Mouse (Mus musculus): Measurements from ENCODE around the gene AC124502.3. TPM values are rescaled to one million over a fixed set of nuclear protein-coding genes. Genes with fewer than 3 reads are reported as not detected.

Gene AC124502.3
- 1.3 and 2.9 TPM in 2 replicates for polyA plus RNA-seq (2012; rRNA removed; ENCODE audit: low replicate concordance)

GRCm38 (mm10) chr19:5038709-5039156 is at the start of gene AC124502.3, which contains the start of gene B4gat1:
Gene AC124502.3 (plus strand): TSS chr19:5038891.
Gene B4gat1 (plus strand): TSS chr19:5038826.

GRCm38 (mm10) chr19:4990256-4990625 is 48.5 kb upstream of the AC124502.3 start, which contains the start of gene Npas4:
Gene Npas4 (minus strand): TSS chr19:4990316.

GRCm38 (mm10) chr19:5023621-5024479 is 14.8 kb upstream of the AC124502.3 start, which contains the start of gene Slc29a2:
Gene Slc29a2 (plus strand): TSS chr19:5023860.

GRCm38 (mm10) chr19:5040862-5041523 is 2.3 kb downstream of the AC124502.3 start, which contains the start of gene Brms1:
Gene Brms1 (plus strand): TSS chr19:5041354.

GRCm38 (mm10) chr19:5050047-5050905 is 11.6 kb downstream of the AC124502.3 start, which contains the start of gene Rin1:
Gene Rin1 (plus strand): TSS chr19:5050481.

GRCm38 (mm10) chr19:5067867-5068569 is 29.3 kb downstream of the AC124502.3 start, which contains the start of gene Cd248:
Gene Cd248 (plus strand): TSS chr19:5068078.

GRCm38 (mm10) chr19:5085145-5085863 is 46.6 kb downstream of the AC124502.3 start, which contains the start of gene Tmem151a:
Gene Tmem151a (minus strand): TSS chr19:5085531.

GRCm38 (mm10) chr19:5087884-5088728 is 49.4 kb downstream of the AC124502.3 start, which contains the start of gene Yif1a:
Gene Yif1a (plus strand): TSS chr19:5088538.

GRCm38 (mm10) chr19:5098363-5099143 is 59.9 kb downstream of the AC124502.3 start, which contains the start of gene Cnih2:
Gene Cnih2 (minus strand): TSS chr19:5098521.

Other genes with a start within 250 kb of the AC124502.3 start
- 14.1 and 19.8 TPM in 2 replicates for gene Rbm4, start 245.0 kb upstream of the AC124502.3 start, polyA plus RNA-seq (2012; rRNA removed; ENCODE audit: low replicate concordance)
- gene Gm21992, start 227.3 kb upstream of the AC124502.3 start, polyA plus RNA-seq (2012; rRNA removed; ENCODE audit: low replicate concordance), result 14.3 and 15.5 TPM in 2 replicates
- gene Rbm14, start 227.3 kb upstream of the AC124502.3 start, polyA plus RNA-seq (2012; rRNA removed; ENCODE audit: low replicate concordance), result 54.4 and 67.9 TPM in 2 replicates
- 44.5 and 45.3 TPM in 2 replicates for gene Ccs, start 199.6 kb upstream of the AC124502.3 start, polyA plus RNA-seq (2012; rRNA removed; ENCODE audit: low replicate concordance)
- gene Ccdc87, start 199.5 kb upstream of the AC124502.3 start, polyA plus RNA-seq (2012; rRNA removed; ENCODE audit: low replicate concordance), result 0.05 and 0.20 TPM in 2 replicates
- gene Ctsf, start 183.8 kb upstream of the AC124502.3 start, polyA plus RNA-seq (2012; rRNA removed; ENCODE audit: low replicate concordance), result 23.8 and 33.2 TPM in 2 replicates
- gene Actn3, start 161.0 kb upstream of the AC124502.3 start, polyA plus RNA-seq (2012; rRNA removed; ENCODE audit: low replicate concordance), result 0.12 and 0.37 TPM in 2 replicates
- 20.0 and 26.3 TPM in 2 replicates for gene Zdhhc24, start 160.2 kb upstream of the AC124502.3 start, polyA plus RNA-seq (2012; rRNA removed; ENCODE audit: low replicate concordance)
- gene Bbs1, start 132.3 kb upstream of the AC124502.3 start, polyA plus RNA-seq (2012; rRNA removed; ENCODE audit: low replicate concordance), result 0.32 and 2.3 TPM in 2 replicates
- gene Dpp3, start 110.6 kb upstream of the AC124502.3 start, polyA plus RNA-seq (2012; rRNA removed; ENCODE audit: low replicate concordance), result 131 and 152 TPM in 2 replicates
- gene Peli3, start 95.8 kb upstream of the AC124502.3 start, polyA plus RNA-seq (2012; rRNA removed; ENCODE audit: low replicate concordance), result 1.2 and 1.7 TPM in 2 replicates
- 8.4 and 15.6 TPM in 2 replicates for gene Mrpl11, start 76.7 kb upstream of the AC124502.3 start, polyA plus RNA-seq (2012; rRNA removed; ENCODE audit: low replicate concordance)
- gene Npas4, start 48.6 kb upstream of the AC124502.3 start, polyA plus RNA-seq (2012; rRNA removed; ENCODE audit: low replicate concordance), result 0.90 and 1.8 TPM in 2 replicates
- 2.3 and 8.8 TPM in 2 replicates for gene Slc29a2, start 15.0 kb upstream of the AC124502.3 start, polyA plus RNA-seq (2012; rRNA removed; ENCODE audit: low replicate concordance)
- gene B4gat1, start 65 bp upstream of the AC124502.3 start, polyA plus RNA-seq (2012; rRNA removed; ENCODE audit: low replicate concordance), result 12.5 and 14.2 TPM in 2 replicates
- gene Brms1, start 2.5 kb downstream of the AC124502.3 start, polyA plus RNA-seq (2012; rRNA removed; ENCODE audit: low replicate concordance), result 37.5 and 52.2 TPM in 2 replicates
- gene Rin1, start 11.6 kb downstream of the AC124502.3 start, polyA plus RNA-seq (2012; rRNA removed; ENCODE audit: low replicate concordance), result 3.3 and 8.5 TPM in 2 replicates
- 4.6 and 4.9 TPM in 2 replicates for gene Cd248, start 29.2 kb downstream of the AC124502.3 start, polyA plus RNA-seq (2012; rRNA removed; ENCODE audit: low replicate concordance)
- 3.3 and 3.6 TPM in 2 replicates for gene Tmem151a, start 46.6 kb downstream of the AC124502.3 start, polyA plus RNA-seq (2012; rRNA removed; ENCODE audit: low replicate concordance)
- gene Yif1a, start 49.6 kb downstream of the AC124502.3 start, polyA plus RNA-seq (2012; rRNA removed; ENCODE audit: low replicate concordance), result 254 and 407 TPM in 2 replicates
- gene Cnih2, start 59.6 kb downstream of the AC124502.3 start, polyA plus RNA-seq (2012; rRNA removed; ENCODE audit: low replicate concordance), result 2.0 and 3.1 TPM in 2 replicates
- 198 and 335 TPM in 2 replicates for gene Rab1b, start 68.2 kb downstream of the AC124502.3 start, polyA plus RNA-seq (2012; rRNA removed; ENCODE audit: low replicate concordance)
- gene Klc2, start 79.7 kb downstream of the AC124502.3 start, polyA plus RNA-seq (2012; rRNA removed; ENCODE audit: low replicate concordance), result 23.5 and 24.1 TPM in 2 replicates
- 6.7 and 7.8 TPM in 2 replicates for gene Pacs1, start 234.2 kb downstream of the AC124502.3 start, polyA plus RNA-seq (2012; rRNA removed; ENCODE audit: low replicate concordance)